Mouse (Mus musculus): ENCODE data around the gene Ado. TPM values are rescaled to one million over a fixed set of nuclear protein-coding genes. Genes with fewer than 3 reads are reported as not detected.

The Ado gene
- total and polyA plus RNA-seq, 2 experiments from 2014 or later, result 52.6 to 59.5 TPM

DNA sequence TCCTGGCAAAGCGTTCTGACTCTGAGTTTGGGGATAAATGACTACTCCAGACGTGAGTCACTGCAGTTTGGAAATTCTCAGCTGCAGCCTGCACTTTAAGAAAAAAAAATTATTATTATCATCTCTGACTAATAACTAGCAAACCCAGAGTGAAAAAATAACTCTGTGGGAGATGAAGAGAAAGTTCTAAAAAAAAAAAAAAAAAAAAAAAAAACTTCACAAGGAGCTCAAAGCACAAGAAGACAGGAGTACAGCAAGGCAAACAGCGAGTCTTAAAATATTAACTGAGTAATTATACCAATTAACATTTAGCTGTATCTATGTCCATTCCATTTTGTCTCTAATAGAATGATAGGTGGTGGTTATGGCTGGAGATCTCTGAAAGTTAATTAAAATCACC, 24.6 kb downstream of the Ado start:
- no peak for DNase-seq
- no peak overlapping the region for H3K4me2 ChIP-seq (ENCODE audit: low read depth)
- WGBS, result 88% methylated on average over 3 of the region's 3 CpGs
- no peak for ATAC-seq
- peaks cover 6% of the 10 kb centered on the region; the same call in 1 of the 2 replicates for H3K27me3 ChIP-seq (ENCODE audit: insufficient read depth, low read length)
- H3K4me1 ChIP-seq (ENCODE audit: insufficient read depth), result no peaks in the 10 kb centered on the region
- H3K27ac ChIP-seq (ENCODE audit: low read depth, low read length), result no peak overlapping the region
- no peaks in the 10 kb centered on the region for H3K9me3 ChIP-seq (ENCODE audit: low read length)
- no peaks in the 10 kb centered on the region for H3K36me3 ChIP-seq (ENCODE audit: insufficient read depth)
- TF ChIP-seq CTCF (IDR thresholded peaks at IDR 0.05; ENCODE audit: low read depth), result no peak
- no peak overlapping the region for H3K4me3 ChIP-seq (ENCODE audit: low read depth, low read length)
- no peak overlapping the region for H3K9ac ChIP-seq

DNA sequence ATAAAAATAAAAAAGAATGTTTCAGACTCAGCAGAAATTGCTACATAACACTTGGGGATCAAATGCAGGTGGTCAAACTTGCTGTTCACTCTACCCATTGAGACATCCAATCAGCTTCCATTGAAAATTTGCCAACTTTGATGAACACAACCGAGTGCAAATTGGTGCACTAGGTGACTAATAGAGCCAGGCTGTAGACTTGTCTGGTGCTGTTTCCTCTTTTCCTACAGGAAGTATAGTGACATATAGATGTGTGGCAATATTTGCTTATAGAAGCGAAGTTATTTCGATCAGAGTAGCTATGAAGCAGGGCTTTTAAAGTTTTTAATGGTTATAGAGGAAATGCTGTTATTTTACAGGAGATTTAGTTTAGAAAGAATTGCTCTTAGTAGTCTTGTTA, 30.0 kb downstream of the Ado start:
- no peak overlapping the region for H3K27ac ChIP-seq (ENCODE audit: low read depth, low read length)
- no peaks in the 10 kb centered on the region for H3K9me3 ChIP-seq (ENCODE audit: low read length)
- no peak for DNase-seq
- no peak overlapping the region for H3K4me3 ChIP-seq (ENCODE audit: low read depth, low read length)
- H3K36me3 ChIP-seq (ENCODE audit: insufficient read depth), result no peaks in the 10 kb centered on the region
- WGBS, result 93% methylated on average over 3 of the region's 3 CpGs
- H3K27me3 ChIP-seq (ENCODE audit: insufficient read depth, low read length), result no peaks in the 10 kb centered on the region; the same call in 1 of the 2 replicates
- H3K4me2 ChIP-seq (ENCODE audit: low read depth), result no peak overlapping the region
- H3K4me1 ChIP-seq (ENCODE audit: insufficient read depth), result no peaks in the 10 kb centered on the region
- no peak for ATAC-seq
- no peak for TF ChIP-seq CTCF (IDR thresholded peaks at IDR 0.05; ENCODE audit: low read depth)
- H3K9ac ChIP-seq, result no peak overlapping the region

DNA sequence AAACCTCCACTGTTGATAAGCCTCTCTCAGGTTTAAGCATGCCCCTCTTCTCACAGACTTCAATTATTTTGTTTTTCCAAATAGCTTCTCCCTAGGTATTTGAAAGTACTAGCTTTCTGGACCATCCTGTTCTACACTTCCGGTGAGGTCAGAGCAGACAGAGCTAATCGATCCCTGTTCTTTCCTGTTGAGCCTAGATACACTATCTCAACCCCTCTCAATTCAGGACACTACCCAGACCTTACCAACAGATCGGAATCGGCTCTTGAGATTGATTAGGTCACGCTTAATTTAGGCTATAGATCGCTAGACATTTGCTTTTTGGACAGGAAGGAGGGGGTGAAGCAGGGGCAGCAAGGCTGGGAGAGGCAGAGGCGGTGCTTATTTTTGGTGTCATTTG, 35.9 kb downstream of the Ado start:
- no peak for TF ChIP-seq CTCF (IDR thresholded peaks at IDR 0.05; ENCODE audit: low read depth)
- Histone ChIP-seq H3K4me1 (ENCODE audit: insufficient read depth) (no peaks in the 10 kb centered on the region), H3K4me3 (ENCODE audit: low read depth, low read length) (no peak overlapping the region), H3K27me3 (ENCODE audit: insufficient read depth, low read length) (no peaks in the 10 kb centered on the region), H3K9ac (no peak overlapping the region), H3K9me3 (ENCODE audit: low read length) (no peaks in the 10 kb centered on the region), H3K4me2 (ENCODE audit: low read depth) (no peak overlapping the region), H3K36me3 (ENCODE audit: insufficient read depth) (no peaks in the 10 kb centered on the region), H3K27ac (ENCODE audit: low read depth, low read length) (no peak overlapping the region)
- DNase-seq, result no peak
- 76% methylated on average over 7 of the region's 7 CpGs for WGBS
- no peak for ATAC-seq

DNA sequence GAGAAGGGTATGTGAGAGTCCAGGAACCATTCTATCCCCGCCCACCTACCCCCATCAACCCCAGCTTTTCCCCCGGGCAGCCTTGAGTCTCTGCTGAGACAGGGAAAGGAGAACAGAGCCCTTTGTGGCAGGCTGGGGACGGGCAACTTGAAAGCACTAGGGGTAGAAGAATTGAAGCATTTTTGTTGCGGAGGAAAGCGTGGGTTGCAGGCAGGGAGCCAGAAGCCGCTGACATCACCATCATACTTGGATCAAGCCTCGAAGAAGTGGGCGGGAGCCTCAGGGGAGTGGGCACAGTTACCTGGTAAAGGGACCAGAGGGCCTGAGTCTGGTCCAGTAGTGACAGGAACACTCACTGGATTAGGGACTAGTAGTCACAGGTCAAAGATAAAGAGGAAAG, 36.5 kb downstream of the Ado start:
- Histone ChIP-seq H3K36me3 (ENCODE audit: insufficient read depth) (no peaks in the 10 kb centered on the region), H3K4me2 (ENCODE audit: low read depth) (no peak overlapping the region), H3K27ac (ENCODE audit: low read depth, low read length) (no peak overlapping the region), H3K9me3 (ENCODE audit: low read length) (no peaks in the 10 kb centered on the region), H3K9ac (no peak overlapping the region), H3K4me3 (ENCODE audit: low read depth, low read length) (no peak overlapping the region), H3K4me1 (ENCODE audit: insufficient read depth) (no peaks in the 10 kb centered on the region), H3K27me3 (ENCODE audit: insufficient read depth, low read length) (no peaks in the 10 kb centered on the region)
- ATAC-seq (no peak), DNase-seq (no peak)
- 38% methylated on average over 8 of the region's 8 CpGs for WGBS
- TF ChIP-seq CTCF (IDR thresholded peaks at IDR 0.05; ENCODE audit: low read depth), result no peak

DNA sequence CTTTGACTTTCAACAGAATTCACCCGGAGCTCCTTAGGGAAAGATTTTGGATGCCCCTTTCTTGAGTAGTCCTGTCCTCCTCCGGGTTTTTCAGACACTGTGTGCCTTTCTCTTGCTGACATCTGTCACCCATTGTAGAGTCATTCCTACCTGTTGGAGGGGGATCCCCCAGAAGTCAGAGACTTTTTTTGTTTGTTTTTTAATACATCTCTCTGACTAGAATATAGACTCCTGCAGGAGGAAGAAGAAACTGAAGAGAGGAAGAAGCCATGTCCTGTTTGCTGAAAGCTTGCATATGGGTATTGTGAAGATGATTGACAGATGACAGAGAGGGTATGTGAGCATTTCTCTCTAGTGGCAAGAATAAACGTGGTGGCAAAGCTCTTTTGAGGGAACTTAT, 43.5 kb downstream of the Ado start:
- Histone ChIP-seq H3K36me3 (ENCODE audit: insufficient read depth) (no peaks in the 10 kb centered on the region), H3K27me3 (ENCODE audit: insufficient read depth, low read length) (no peaks in the 10 kb centered on the region), H3K4me3 (ENCODE audit: low read depth, low read length) (no peak overlapping the region), H3K27ac (ENCODE audit: low read depth, low read length) (no peak overlapping the region), H3K9ac (no peak overlapping the region), H3K9me3 (ENCODE audit: low read length) (no peaks in the 10 kb centered on the region), H3K4me2 (ENCODE audit: low read depth) (no peak overlapping the region), H3K4me1 (ENCODE audit: insufficient read depth) (no peaks in the 10 kb centered on the region)
- no peak for TF ChIP-seq CTCF (IDR thresholded peaks at IDR 0.05; ENCODE audit: low read depth)
- DNase-seq (no peak), ATAC-seq (no peak)
- WGBS, result 73% methylated on average over 3 of the region's 3 CpGs

DNA sequence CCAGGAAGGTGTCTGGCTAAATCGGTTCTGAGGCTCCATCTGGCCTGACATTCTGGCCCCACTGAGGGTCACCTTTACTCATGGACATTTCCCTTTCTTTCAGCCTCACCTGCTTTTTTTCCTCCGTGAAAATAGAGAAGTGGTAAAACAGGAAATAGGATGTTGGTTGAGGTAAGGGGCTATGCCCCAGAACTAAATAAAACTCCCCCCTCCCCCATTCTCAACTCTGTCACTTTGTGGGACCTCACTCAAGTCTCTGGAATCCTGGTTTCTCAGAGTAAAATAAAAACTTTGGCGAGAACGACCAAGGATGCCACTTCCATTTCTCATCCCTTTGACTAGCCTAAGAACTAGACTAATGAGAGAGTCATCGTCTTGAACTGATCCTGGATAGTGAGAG, 44.7 kb downstream of the Ado start:
- Histone ChIP-seq H3K4me2 (ENCODE audit: low read depth) (no peak overlapping the region), H3K9ac (no peak overlapping the region), H3K27ac (ENCODE audit: low read depth, low read length) (no peak overlapping the region), H3K4me3 (ENCODE audit: low read depth, low read length) (no peak overlapping the region), H3K9me3 (ENCODE audit: low read length) (no peaks in the 10 kb centered on the region), H3K4me1 (ENCODE audit: insufficient read depth) (no peaks in the 10 kb centered on the region), H3K36me3 (ENCODE audit: insufficient read depth) (no peaks in the 10 kb centered on the region), H3K27me3 (ENCODE audit: insufficient read depth, low read length) (no peaks in the 10 kb centered on the region)
- 65% methylated on average over 5 of the region's 5 CpGs for WGBS
- no peak for ATAC-seq
- no peak for TF ChIP-seq CTCF (IDR thresholded peaks at IDR 0.05; ENCODE audit: low read depth)
- no peak for DNase-seq

DNA sequence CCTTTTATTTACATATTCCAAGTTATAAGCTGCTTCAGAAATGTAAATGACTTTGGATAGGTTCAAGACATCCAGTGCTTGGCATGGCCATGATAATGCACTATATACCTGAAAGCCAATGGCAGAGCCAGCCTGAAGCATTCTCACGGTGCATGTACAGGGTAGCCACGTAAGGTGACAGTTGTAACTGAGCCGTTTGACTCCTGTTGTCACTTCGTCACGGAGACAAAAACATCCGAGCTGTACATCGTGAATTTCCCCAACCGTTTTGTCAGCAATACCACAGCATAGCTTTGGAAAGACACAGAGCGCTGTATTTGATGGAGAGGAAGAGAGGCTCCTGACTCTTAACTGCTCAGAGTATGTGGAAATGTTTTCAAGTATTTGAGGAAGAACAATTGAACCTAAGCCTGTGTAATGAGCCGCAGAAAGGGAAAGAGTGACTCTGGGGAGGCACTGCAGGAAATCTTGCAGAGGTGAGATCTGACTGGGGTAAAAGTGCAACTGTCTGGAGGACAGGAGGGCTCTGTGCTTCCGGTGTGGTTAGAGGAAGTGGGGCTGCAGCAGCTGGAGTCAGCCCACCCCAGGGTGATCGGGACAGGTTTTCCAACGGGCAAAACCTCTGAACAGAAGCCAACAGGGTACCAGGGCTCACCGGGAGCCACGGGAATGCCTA, 45.3 kb downstream of the Ado start:
- ATAC-seq (no peak), DNase-seq (no peak)
- Histone ChIP-seq H3K4me3 (ENCODE audit: low read depth, low read length) (no peak overlapping the region), H3K36me3 (ENCODE audit: insufficient read depth) (no peaks in the 10 kb centered on the region), H3K4me2 (ENCODE audit: low read depth) (no peak overlapping the region), H3K4me1 (ENCODE audit: insufficient read depth) (no peaks in the 10 kb centered on the region), H3K9me3 (ENCODE audit: low read length) (no peaks in the 10 kb centered on the region), H3K27ac (ENCODE audit: low read depth, low read length) (no peak overlapping the region), H3K9ac (no peak overlapping the region), H3K27me3 (ENCODE audit: insufficient read depth, low read length) (no peaks in the 10 kb centered on the region)
- no peak for TF ChIP-seq CTCF (IDR thresholded peaks at IDR 0.05; ENCODE audit: low read depth)
- 61% methylated on average over 15 of the region's 15 CpGs for WGBS
